Mouse (Mus musculus) cerebellum, adult 2 months (tissue): ENCODE data around the gene H2-T3.

ENCODE experiments used
- CTCF ChIP-seq: fragments of 200-500 bp; IDR thresholded peaks from 2 replicates; pipeline ENCODE4 v1.5.1; 2011; ENCODE audit warnings: low read depth, mild to moderate bottlenecking, control low read depth, low read length, moderate library complexity, borderline replicate concordance; ENCODE audit not compliant: insufficient read depth
- POLR2A ChIP-seq: fragments of 200-500 bp; IDR thresholded peaks from 2 replicates; pipeline ENCODE4 v1.6.1; 2011; ENCODE audit warnings: low read length, control low read depth, borderline replicate concordance; ENCODE audit not compliant: insufficient read depth

- TF ChIP-seq POLR2A (no peak), CTCF (no peak)
These were observed 16.8 kb upstream of the H2-T3 start for GRCm38 (mm10) chr17:36206846-36207245.
